Mouse (Mus musculus) myocyte (in vitro differentiated cells): Measurements from ENCODE around the gene Atp11b. TPM values are rescaled to one million over a fixed set of nuclear protein-coding genes. Genes with fewer than 3 reads are reported as not detected.

Source experiments
- H3K27me3 ChIP-seq: one replicate; pipeline ENCODE4 v1.6.1; 2011; ENCODE audit not compliant: control insufficient read depth, insufficient read depth, insufficient read length
- H3K36me3 ChIP-seq: one replicate; pipeline ENCODE4 v1.6.1; 2011; ENCODE audit not compliant: control insufficient read depth, insufficient read depth
- H3K4me2 ChIP-seq: one replicate; pipeline ENCODE4 v1.6.1; 2011; ENCODE audit warnings: low read depth, control low read depth
- H3K4me3 ChIP-seq: one replicate; pipeline ENCODE4 v1.5.1; 2011; ENCODE audit warnings: mild to moderate bottlenecking, control low read depth, moderate library complexity
- H3K79me2 ChIP-seq: one replicate; pipeline ENCODE4 v1.6.1; 2011; ENCODE audit not compliant: control insufficient read depth, insufficient read depth
- H3ac ChIP-seq: one replicate; pipeline ENCODE4 v1.6.1; 2011; ENCODE audit not compliant: control insufficient read depth, insufficient read length
- CEBPB ChIP-seq: IDR thresholded peaks from 2 replicates; pipeline ENCODE4 v1.6.1; 2011; ENCODE audit warnings: mild to moderate bottlenecking, moderate library complexity; ENCODE audit not compliant: poor library complexity, insufficient read depth, severe bottlenecking
- E2F4 ChIP-seq: IDR thresholded peaks from one replicate; pipeline ENCODE4 v1.6.1; 2011; ENCODE audit warnings: mild to moderate bottlenecking, control low read depth, moderate library complexity; ENCODE audit not compliant: insufficient read depth
- MAX ChIP-seq: IDR thresholded peaks from one replicate; pipeline ENCODE4 v1.6.1; 2011; ENCODE audit warnings: low read depth, mild to moderate bottlenecking, control low read depth
- MYOD1 ChIP-seq, 3 experiments: IDR thresholded peaks; one replicate each; pipeline ENCODE4 v1.6.1; 2011; ENCODE audit warnings: control low read depth in 2 of 3, low read depth in 2 of 3, mild to moderate bottlenecking in 2 of 3, moderate library complexity in 1 of 3; ENCODE audit not compliant: insufficient read length in 2 of 3, control insufficient read depth in 1 of 3
- MYOG ChIP-seq, 3 experiments: IDR thresholded peaks; one replicate each; pipeline ENCODE4 v1.6.1; 2011; ENCODE audit warnings: control low read depth in 2 of 3, low read depth in 2 of 3, mild to moderate bottlenecking in 2 of 3; ENCODE audit not compliant: insufficient read length in 2 of 3, control insufficient read depth in 1 of 3, insufficient read depth in 1 of 3
- POLR2A ChIP-seq: IDR thresholded peaks from one replicate; pipeline ENCODE4 v1.6.1; 2011; ENCODE audit warnings: low read depth, mild to moderate bottlenecking, control low read depth, moderate library complexity; ENCODE audit not compliant: insufficient read length
- POLR2AphosphoS2 ChIP-seq: IDR thresholded peaks from one replicate; pipeline ENCODE4 v1.6.1; 2011; ENCODE audit warnings: low read depth, control low read depth; ENCODE audit not compliant: insufficient read length
- REST ChIP-seq: IDR thresholded peaks from one replicate; pipeline ENCODE4 v1.6.1; 2011; ENCODE audit warnings: mild to moderate bottlenecking, control low read depth, moderate library complexity; ENCODE audit not compliant: insufficient read depth, insufficient read length
- SRF ChIP-seq: IDR thresholded peaks from one replicate; pipeline ENCODE4 v1.6.1; 2011; ENCODE audit warnings: low read depth; ENCODE audit not compliant: control insufficient read depth, insufficient read length
- TCF12 ChIP-seq: IDR thresholded peaks from one replicate; pipeline ENCODE4 v1.6.1; 2011; ENCODE audit warnings: mild to moderate bottlenecking, control low read depth; ENCODE audit not compliant: poor library complexity, insufficient read depth, severe bottlenecking
- TCF3 ChIP-seq: IDR thresholded peaks from one replicate; pipeline ENCODE4 v1.6.1; 2011; ENCODE audit warnings: low read depth, control low read depth; ENCODE audit not compliant: insufficient read length
- USF1 ChIP-seq: IDR thresholded peaks from one replicate; pipeline ENCODE4 v1.6.1; 2011; ENCODE audit warnings: low read depth, mild to moderate bottlenecking, control low read depth, moderate library complexity
- polyA plus RNA-seq: library from polyadenylated mRNA; unstranded; fragments of >200 nt; fragmentation: generic; extraction: Trizol; gene quantifications from one replicate; pipeline ENCODE4 v1.2.1, GENCODE M21; 2012; ENCODE audit warnings: missing spikeins

Gene Atp11b
- polyA plus RNA-seq, 1 experiment = 5.6 TPM

DNA sequence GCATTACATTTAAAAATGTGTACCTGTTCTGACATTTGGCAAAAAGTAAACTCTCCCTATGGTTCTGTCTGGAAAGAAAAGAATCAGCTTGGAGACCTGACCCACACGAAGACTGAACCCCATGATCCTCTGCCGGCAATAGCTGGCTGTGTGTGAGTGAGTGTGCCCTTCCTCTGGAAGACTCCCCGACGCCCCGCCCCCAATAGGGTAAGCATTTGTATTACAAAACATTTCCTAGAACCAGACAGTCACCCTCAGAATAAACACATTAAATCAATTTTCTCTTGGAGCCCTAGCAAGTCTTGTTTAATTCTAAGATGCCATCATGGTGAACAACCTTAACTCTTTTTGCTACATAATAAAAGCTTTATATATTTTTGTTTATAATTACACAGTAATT lies 139.2 kb downstream of the Atp11b start:
- no peak overlapping the region for H3ac ChIP-seq
- no peaks in the 10 kb centered on the region for H3K79me2 ChIP-seq
- no peak overlapping the region for H3K4me2 ChIP-seq
- no peaks in the 10 kb centered on the region for H3K27me3 ChIP-seq
- H3K36me3 ChIP-seq = peaks cover 10% of the 10 kb centered on the region
- no peak overlapping the region for H3K4me3 ChIP-seq
- no peak for TF ChIP-seq USF1

GRCm38 (mm10) chr3:35897900-35898299 lies 144.0 kb downstream of the Atp11b start:
- TF ChIP-seq USF1 (no peak), MYOD1 (IDR thresholded peaks at IDR 0.05; ENCODE audit: control insufficient read depth in 1 of 3, insufficient read length in 2 of 3, low read depth in 2 of 3) (no peak), SRF (no peak), POLR2A (no peak), CEBPB (no peak), REST (no peak), MAX (no peak), MYOG (IDR thresholded peaks at IDR 0.05; ENCODE audit: control insufficient read depth in 1 of 3, insufficient read depth in 1 of 3, insufficient read length in 2 of 3, low read depth in 2 of 3) (no peak), TCF12 (no peak)
- Histone ChIP-seq H3K4me2 (no peak overlapping the region), H3K36me3 (peaks cover 19% of the 10 kb centered on the region), H3K79me2 (no peaks in the 10 kb centered on the region), H3K4me3 (no peak overlapping the region), H3K27me3 (no peaks in the 10 kb centered on the region), H3ac (no peak overlapping the region)

- no peaks in the 10 kb centered on the region for H3K27me3 ChIP-seq
- no peak overlapping the region for H3K4me2 ChIP-seq
- no peak overlapping the region for H3ac ChIP-seq
- no peak overlapping the region for H3K4me3 ChIP-seq
- TF ChIP-seq TCF12 (no peak), TCF3 (no peak), MAX (no peak), REST (no peak), CEBPB (no peak), E2F4 (no peak), USF1 (no peak), MYOD1 (IDR thresholded peaks at IDR 0.05; ENCODE audit: control insufficient read depth in 1 of 3, insufficient read length in 2 of 3, low read depth in 2 of 3) (no peak), POLR2A (no peak)
- H3K79me2 ChIP-seq = no peaks in the 10 kb centered on the region
- H3K36me3 ChIP-seq = peaks cover 19% of the 10 kb centered on the region
These were observed 145.2 kb downstream of the Atp11b start for GRCm38 (mm10) chr3:35899109-35899508.

DNA sequence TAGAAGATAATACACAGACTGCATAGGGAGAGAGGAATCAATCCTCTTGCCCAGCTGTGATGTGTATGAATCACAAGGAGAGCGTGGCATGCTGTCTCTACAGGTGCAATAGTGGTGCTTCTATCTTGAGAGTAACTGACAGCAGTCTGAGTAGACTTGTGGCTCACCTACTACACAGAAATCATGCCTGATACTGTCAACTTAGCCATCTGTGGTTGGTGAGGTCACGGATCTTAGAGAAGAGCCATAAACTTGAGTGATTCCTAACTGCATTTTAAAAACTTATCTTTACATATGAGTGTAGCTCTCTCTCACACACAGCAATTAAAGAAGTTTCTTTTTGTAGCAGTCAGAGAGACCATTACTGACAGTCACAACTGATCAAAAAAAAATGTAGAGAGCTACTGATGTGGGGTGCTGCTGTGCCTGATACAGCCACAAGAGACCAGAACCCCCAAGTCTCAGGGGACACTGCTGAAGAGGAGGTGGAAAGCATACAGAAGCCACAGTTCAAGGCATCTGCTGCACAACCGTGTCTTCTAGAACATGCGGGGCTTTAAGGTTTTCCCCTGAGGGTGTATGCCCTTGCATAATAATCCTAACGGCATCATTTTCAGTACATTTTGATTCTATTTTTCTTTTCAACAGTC lies 146.8 kb downstream of the Atp11b start:
- no peak overlapping the region for H3ac ChIP-seq
- no peak overlapping the region for H3K4me2 ChIP-seq
- no peaks in the 10 kb centered on the region for H3K79me2 ChIP-seq
- H3K36me3 ChIP-seq = peaks cover 22% of the 10 kb centered on the region
- no peaks in the 10 kb centered on the region for H3K27me3 ChIP-seq
- H3K4me3 ChIP-seq = no peak overlapping the region
- TF ChIP-seq POLR2AphosphoS2 (no peak), USF1 (no peak), MYOG (IDR thresholded peaks at IDR 0.05; ENCODE audit: control insufficient read depth in 1 of 3, insufficient read depth in 1 of 3, insufficient read length in 2 of 3, low read depth in 2 of 3) (no peak)

Other genes with a start within 250 kb of the Atp11b start
- 15.1 TPM for gene Dcun1d1, start 183.3 kb downstream of the Atp11b start, polyA plus RNA-seq
- gene Mccc1, start 246.6 kb downstream of the Atp11b start, polyA plus RNA-seq = 12.7 TPM